Mouse (Mus musculus) T-helper 2 cell (primary cell): Measurements from ENCODE around the gene Clca4a.
"Not testable (repeated sequence)": the region's sequence is repeated elsewhere in the genome, so short reads cannot be mapped to it uniquely, and the experiment has no call there.

Source experiments
- in situ Hi-C: fragments of 300-600 bp; cut with MboI, MseI; formaldehyde crosslinking; loops from one replicate; pipeline ENCODE4 v1.15.1; 2025; ENCODE audit warnings: high pct_unique_total_duplicates

Gene Clca4a

DNA sequence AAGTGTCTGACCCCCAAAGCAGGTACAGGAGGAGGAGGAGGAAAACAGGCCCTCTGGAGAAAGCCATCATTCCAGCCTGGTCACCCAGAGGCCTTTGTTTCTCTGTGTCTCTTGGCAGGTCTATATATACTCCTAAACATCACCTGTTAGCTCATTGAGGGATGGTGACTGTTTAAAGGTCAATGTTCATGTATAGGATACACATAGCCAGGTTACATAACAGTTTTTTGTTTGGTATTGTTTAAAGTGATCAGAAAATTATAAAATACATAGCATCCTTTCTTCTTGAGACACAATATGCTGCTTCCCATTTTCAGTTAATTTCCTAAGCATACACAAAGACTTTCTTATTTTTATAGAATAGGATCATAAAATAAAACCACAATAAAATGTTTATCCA lies at the start of gene Clca4a:
Gene Clca4a (minus strand): TSS at position 101 of the 400 bp plus-strand sequence.
- in situ Hi-C loops, result no loop called here

DNA sequence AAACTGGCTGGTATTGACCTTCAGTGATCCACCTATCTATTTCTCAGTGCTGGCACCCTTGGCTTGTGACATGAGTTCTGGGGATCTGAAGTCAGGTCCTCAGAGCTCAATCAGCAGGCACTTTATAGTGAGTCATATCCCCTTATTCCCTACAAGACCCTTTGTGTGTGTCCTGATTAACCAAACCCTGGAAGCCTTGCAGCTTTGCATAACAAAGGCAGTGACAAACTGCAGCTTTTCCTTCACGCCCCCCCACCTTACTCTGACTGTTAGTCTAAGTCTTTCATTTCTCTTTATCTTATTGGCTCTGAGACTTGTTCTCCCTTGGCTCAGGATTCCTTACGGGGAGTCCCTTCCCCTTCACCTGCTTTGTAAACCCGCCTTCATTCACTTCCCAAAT lies 43.0 kb upstream of the Clca4a start:
- in situ Hi-C loops, result no loop called here

DNA sequence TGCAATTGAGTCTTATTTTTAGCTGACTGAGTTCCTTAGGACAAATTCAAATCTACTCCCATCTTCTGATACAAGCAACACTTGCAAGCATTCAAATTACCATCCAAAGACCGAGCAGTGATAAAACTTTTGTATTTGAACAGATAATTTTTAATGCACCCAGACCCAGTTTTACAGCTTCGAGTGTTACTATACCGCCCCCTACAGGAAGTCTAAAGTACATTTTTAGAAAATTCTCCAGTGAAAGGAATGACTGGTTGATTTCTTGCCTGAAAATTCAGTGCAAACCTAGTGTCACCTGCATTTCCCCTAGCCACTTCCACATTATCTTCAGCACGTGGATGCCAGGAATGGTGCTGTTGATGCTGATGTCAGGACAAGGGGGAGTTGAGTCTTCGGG lies 29.6 kb upstream of the Clca4a start:
- in situ Hi-C loops, result no loop called here

DNA sequence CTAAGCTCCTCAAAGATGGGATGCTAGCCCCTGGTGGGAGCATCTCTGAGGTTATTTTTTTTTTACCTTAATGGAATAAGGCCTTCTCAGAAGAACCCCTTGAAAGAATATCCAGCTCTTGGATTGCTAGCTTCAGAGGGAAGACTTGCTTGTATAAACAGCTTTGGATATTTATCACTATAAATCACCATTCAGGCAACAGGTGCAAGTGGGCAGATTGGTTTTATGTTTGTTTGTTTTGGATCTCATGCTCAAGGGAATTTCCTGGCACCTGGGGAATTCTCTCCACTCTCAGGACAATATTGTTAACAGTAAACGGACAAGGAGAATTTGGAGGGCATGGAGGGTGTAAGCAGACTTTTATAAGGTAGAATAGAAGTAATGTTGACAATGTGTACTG lies 26.1 kb upstream of the Clca4a start:
- in situ Hi-C loops, result no loop called here

DNA sequence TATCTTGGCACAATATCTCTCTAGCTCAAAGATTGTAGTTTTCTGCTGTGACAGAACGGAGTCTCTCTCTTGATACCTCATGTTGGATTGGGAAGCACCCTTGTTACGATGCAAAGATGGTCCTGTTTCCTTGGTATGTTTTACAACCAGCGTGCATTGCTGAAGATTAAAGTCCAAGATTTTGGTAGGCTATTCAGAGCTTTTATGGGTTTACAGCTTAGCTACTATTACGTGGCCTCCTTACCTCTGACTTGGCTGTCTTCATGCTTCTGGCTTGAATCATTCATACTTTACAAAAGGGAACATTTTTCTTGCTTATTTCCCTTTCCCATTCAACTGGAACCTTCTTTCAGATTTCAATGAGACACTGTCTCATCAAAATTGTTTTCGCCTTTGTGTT lies 18.2 kb upstream of the Clca4a start:
- in situ Hi-C loops, result no loop called here

DNA sequence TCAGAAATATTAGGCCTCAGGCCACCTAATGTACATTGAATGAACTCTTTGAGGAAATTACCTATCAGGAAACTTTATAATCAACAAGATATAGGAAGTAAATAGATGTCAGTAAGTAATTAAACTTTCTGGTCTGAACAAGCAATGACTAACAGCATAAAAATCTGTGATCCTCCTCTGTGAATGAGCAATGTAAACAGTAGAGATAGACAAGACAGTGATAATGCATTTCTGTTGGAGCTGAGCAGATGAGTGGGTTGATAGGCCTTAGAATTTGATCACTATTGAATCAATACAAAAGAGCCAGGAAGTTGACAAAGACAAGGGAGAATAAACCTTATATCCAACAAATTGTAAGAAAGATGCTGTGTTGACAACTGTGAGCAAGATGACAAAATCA lies 17.8 kb upstream of the Clca4a start:
- in situ Hi-C loops, result no loop called here

DNA sequence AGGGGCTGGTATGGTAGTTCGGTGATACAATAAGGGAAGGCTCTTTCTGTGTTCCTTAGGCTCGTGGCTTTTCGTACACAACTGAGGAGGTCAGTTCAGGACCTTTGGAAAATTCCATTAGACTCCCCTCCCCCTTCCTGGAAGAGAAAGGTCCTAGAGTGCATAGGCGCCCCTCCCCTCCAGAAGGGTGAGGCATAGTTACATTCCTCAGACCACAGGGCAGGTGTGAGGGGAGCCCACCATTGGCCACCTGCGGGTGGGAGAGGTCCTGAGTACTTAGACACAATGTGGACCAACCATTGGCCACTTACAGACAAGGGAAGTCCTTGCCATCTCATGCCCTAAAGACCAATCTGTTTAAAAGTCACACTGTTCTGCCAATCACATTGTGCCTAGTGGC lies 11.0 kb upstream of the Clca4a start:
- in situ Hi-C loops, result no loop called here

DNA sequence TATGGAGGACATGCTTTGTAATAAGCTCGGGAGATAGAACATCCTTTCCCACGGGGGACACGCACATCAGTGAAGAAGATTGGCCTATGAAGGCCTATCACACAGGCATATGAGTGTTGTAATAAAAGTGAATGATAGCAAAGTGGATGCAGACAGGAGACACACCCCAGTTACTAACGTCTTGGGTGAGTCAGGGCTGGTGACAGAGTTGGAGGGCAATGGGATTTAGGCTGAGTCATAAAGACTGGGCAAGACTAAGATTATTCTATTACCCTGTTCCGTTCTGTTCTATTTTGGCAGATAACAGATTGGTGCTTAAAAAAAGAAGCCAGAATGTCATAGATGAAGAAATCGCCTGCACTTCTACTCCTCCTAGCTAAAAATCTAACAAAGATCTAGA lies 5.7 kb upstream of the Clca4a start:
- in situ Hi-C loops, result no loop called here

DNA sequence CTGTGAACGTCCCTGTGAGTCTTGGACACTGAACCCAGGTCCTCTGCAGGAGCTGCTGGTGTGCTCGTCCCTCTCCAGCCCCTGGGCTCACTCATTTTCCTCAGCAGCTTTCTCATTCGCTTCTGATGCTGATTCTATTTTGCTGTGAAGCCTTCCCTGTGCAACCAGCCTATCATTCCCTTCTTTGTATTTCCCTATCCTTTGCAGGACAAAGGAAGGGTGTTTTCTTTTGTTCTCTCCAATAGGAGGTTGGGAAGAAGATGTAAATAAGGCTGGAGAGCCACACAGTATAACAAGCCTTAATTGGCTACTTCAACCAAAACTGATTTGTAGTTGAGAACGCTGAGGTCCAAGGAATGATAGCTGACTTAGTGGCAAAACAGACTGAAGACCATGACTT lies 2.8 kb upstream of the Clca4a start:
- in situ Hi-C loops, result no loop called here

DNA sequence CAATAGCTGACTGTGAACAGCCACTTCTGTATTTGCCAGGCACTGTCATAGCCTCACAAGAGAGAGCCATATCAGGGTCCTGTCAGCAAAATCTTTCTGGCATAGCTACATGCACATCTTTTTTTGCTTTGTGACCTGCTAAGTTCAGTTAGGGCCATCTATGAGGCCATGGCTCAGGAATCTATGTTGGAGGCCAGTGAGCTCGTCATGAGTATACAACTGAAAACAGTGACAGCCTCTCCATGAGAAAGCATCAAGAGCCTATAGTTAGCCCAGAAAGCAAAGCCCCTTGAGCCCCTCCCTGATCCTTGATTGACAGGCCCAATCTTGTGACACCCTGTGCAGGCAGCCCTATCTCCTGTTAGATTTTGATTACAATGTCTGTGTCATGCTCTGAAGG lies 1.2 kb upstream of the Clca4a start:
- in situ Hi-C loops, result no loop called here

DNA sequence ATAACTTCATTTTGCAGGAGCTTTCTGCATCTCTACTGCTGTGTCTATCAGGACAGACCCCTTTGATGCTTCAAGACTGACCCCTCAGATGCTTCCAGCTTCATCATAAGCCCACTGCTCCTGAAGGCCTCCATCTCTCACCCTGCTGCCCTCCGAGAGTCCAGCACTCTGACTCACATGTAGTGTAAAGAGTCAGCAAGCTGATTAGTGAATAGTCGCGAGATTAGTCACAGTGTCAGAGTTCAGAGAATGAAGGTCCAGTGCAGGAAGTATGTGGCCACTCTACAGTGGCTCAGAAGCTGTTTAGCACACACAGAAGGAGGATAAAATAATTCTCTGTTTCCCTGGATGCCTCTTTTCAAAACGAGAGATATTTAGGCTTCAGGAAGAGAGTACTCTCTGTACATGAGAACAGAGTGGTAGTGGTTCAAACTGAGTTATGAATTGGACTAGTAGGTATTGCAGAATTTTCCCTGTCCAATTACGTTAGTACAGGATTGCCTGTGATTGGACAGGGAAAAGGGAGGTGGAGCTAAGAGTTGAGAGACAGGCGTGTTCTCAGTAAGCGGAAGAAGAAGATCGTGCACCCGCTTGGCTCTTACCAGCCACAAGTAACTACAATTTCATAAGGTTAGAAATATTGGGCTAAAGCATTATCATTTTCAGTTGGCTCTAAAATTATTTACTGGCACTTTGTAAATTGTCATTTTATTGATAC lies 3.1 kb downstream of the Clca4a start:
- in situ Hi-C loops, result no loop called here

DNA sequence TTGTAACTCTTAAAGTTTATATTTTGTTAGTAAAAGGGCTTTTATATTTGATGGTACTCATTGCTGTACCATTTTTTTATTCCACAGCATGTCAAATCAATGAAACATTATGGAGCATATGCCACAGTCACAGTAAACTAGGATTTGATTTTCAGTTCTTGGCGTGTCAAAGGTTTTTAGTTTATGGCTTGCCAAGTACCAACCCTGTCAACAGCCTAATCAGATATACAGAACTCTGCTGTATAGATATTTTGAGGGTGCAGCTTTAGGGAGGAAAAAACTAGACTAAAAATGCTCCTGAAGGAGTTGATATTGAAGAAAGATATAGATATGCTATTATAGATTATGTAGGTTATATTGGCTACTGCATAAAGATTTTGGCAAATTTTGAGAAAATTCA lies 5.1 kb downstream of the Clca4a start:
- in situ Hi-C loops, result no loop called here

DNA sequence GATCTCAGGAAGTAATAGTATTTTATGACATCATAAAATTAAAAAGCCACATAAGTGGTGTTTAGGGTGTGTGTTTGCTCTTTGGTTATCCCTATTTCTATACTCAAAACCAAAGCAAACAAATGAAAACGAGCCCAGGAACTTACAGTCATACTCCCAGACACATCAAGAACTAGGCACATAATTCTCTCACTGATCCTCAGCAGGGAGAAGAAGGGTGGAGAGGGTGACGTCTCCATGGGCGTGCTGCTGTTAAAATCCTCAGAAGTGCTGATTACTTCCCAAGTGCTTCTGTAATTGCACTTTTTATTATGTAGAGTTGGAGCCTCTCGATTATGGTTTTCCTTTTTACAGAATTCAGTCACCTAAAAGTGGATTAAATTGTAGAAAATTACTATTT lies 8.8 kb downstream of the Clca4a start:
- in situ Hi-C loops, result no loop called here

DNA sequence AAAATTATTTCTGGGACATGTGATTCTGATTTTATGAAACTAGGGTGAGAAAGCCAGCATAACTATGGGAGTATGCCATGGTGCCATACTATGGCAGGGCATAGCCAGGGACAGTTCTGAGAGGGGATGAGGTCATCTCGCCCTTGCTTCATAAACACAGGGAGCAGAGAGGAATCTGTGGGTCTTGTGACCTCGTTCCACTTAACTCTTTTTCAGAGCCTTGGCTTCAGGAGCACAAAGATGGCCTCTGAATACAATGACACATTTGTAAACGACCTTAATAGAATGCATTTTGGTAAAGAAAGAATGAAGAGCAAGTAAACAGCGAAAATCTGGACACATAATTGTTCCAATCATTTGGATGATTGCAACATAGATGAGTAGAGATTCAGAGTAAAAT lies 24.0 kb downstream of the Clca4a start:
- in situ Hi-C loops, result no loop called here

DNA sequence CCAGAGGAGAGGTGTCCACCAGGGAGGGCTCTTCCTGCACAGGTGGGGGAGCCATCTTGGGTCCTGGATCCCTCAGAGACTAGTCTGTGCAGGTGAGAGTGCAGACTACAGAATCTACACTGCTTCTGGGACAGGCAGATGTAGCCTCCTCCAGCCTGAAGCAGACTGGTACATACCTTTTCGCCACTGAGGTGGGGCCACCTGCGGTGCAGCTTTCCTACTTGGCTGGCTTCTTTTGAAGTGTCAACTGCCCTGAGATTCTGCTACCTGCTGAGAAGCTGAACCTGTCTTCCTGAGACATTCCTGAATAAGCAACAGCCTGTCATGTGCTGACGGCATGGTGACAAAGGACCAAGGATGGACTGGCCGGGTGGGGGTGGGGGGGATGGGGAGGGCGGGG lies 27.5 kb downstream of the Clca4a start:
- in situ Hi-C loops, result not testable (repeated sequence)

DNA sequence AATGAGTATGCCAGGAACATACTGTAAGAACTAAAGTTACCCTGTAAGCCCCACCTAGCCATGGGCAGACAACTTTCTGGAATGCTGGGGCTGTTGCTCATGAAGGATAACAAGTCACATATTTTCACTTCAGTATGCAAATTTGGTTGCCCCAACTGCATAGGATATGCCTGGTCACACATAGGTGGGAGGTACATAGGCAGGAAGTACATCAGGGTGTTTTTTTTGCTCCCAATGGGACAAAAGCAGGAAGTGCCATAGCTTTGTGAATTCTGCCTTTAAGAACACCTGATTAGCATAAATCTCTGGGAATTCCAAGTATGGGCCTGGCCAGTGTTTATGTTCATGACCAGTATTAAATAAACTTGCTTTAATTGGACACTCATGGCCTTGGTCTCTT lies 41.2 kb downstream of the Clca4a start:
- in situ Hi-C loops, result not testable (repeated sequence)

DNA sequence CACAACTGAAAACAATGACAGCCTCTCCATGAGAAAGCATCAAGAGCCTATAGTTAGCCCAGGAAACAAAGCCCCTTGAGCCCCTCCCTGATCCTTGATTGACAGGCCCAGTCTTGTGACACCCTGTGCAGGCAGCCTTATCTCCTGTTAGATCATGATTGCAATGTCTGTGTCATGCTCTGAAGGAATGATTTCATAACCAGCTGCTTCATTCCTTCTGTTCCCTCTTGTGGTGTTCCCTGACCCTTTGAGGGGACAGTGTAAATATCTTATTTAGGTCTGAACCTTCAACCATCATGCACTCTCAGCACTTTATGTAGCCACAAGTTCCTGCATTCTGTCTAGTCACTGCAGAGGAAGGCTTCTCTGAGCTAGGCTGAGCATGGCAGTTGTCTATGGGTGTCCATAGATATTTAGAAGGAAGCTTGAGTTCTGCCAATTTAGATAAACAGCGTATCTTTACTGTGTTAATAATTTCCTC lies 41.8 kb downstream of the Clca4a start:
- in situ Hi-C loops, result no loop called here

DNA sequence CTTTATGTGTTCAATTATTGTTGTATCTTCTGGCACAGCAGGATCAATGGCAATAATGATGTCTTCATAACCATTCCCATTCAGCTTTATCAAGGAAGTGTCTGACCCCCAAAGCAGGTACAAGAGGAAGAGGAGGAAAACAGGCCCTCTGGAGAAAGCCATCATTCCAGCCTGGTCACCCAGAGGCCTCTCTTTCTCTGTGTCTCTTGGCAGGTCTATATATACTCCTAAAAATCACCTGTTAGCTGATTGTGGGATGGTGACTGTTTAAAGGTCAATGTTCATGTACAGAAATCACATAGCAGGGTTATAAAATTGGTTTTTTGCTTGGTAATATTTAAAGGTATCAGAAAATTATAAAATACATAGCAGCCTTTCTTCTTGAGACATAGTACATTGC lies 42.5 kb downstream of the Clca4a start, which contains the start of gene Clca4b:
Gene Clca4b (minus strand): TSS at position 195 of the 400 bp plus-strand sequence.
- in situ Hi-C loops, result no loop called here

DNA sequence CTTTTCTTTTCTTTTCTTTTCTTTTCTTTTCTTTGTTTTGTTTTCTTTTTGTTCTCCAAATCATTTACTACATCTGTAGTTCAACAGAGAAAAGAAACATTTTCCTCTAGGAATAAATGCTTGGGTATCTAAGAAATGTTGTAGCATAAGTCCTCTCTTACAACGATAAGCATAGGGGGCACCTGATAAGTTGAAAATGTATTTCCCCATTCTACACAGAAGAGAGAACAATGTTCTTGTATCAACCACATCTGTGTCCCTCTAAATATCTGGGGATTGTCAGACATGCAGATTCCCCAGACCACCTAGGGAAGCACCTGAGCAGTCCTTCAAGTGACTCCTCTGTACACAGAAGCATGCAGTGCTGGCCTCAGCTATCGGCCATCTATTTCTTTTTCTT lies 60.8 kb downstream of the Clca4a start:
- in situ Hi-C loops, result no loop called here
